ENCODE assay signal across 9 mouse cellular contexts in the genomic region with DNA sequence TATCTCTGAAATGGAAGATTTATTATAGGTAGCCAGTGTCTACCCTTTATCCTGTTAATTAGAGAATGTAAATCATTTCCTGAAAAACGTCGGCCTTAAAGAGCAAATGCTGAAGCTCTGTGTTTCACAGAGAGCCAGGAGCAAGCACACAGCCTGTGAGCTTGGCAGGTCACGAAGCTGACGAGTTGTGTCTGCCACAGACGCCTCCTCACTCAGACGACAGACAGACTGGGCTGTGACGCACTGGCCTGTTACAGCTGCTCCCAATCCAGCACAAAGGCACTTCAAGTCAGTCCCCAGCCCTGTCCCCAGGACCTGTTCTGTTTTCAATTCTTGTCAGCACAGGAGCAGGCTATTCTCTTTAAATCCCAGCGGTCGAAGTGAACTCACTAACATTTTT. TPM values are rescaled to one million over a fixed set of nuclear protein-coding genes. Genes with fewer than 3 reads are reported as not detected.
DNase-seq lines count a peak whose midpoint lies in the region; ATAC-seq and TF ChIP-seq lines count a peak whose summit lies in the region.
"Had no signal": no experiment of that assay in that cellular context is flagged by ENCODE, and none has a peak within 500 bp of the region (broad histone marks: within the 10 kb centered on the region; RNA-seq: fewer than 3 reads in every experiment).

No protein-coding gene starts in this region.

- intact Hi-C loops in gastrocnemius, postnatal 36 days (cut with DNase I), result no loop called here

- 36% methylated on average over 9 of the region's 9 CpGs for WGBS in hindbrain, embryonic 14.5 days
- WGBS in liver, embryonic 12.5 days (ENCODE audit: insufficient replicate concordance), result 59% methylated on average over 9 of the region's 9 CpGs
- WGBS in thymus, adult 2 months, result 88% methylated on average over 9 of the region's 9 CpGs

- H3K9me3 ChIP-seq in hindbrain, embryonic 14.5 days (ENCODE audit: control insufficient read depth, low read length), result no peaks in the 10 kb centered on the region
- no peaks in the 10 kb centered on the region for H3K9me3 ChIP-seq in liver, embryonic 12.5 days (replicated peaks)
- H3K9me3 ChIP-seq: liver, embryonic 15.5 days had no signal

- no peaks in the 10 kb centered on the region for H3K27me3 ChIP-seq in hindbrain, embryonic 14.5 days (ENCODE audit: control insufficient read depth, insufficient read depth, low read length)
- H3K27me3 ChIP-seq in liver, embryonic 12.5 days (replicated peaks), result no peaks in the 10 kb centered on the region
- H3K27me3 ChIP-seq in thymus, adult 2 months (ENCODE audit: control insufficient read depth, insufficient read depth, low read length), result no peaks in the 10 kb centered on the region
- H3K27me3 ChIP-seq: liver, embryonic 15.5 days had no signal

- no peaks in the 10 kb centered on the region for H3K4me1 ChIP-seq in hindbrain, embryonic 14.5 days (replicated peaks; ENCODE audit: control insufficient read depth, insufficient read depth, low read length)
- peaks cover 70% of the 10 kb centered on the region for H3K4me1 ChIP-seq in liver, embryonic 12.5 days
- no peaks in the 10 kb centered on the region for H3K4me1 ChIP-seq in thymus, adult 2 months (replicated peaks; ENCODE audit: control insufficient read depth, insufficient read depth, low read length)

- no peak for ATAC-seq in hindbrain, embryonic 14.5 days (ENCODE audit: low FRiP score)
- no peak for ATAC-seq in liver, embryonic 12.5 days

- 0 out of 2 replicates have a peak overlapping the region, but pooled peaks have one; percentile 10 for H3K9ac ChIP-seq in hindbrain, embryonic 14.5 days
- no peak overlapping the region for H3K9ac ChIP-seq in liver, embryonic 12.5 days
- H3K9ac ChIP-seq: liver, embryonic 15.5 days had no signal

- peak; percentile 17 for DNase-seq in Muller cell, postnatal 12 days (ENCODE audit: inconsistent ontology term)
- DNase-seq in brain, adult 2 months (ENCODE audit: low read depth, low spot score), result peak; percentile 73
- peak; percentile 32 for DNase-seq in hindbrain, embryonic 14.5 days (ENCODE audit: low spot score)
- no peak for DNase-seq in thymus, adult 2 months
- no peak for DNase-seq in spleen, adult 18-20 months
- no peak for DNase-seq in gastrocnemius, postnatal 36 days
- DNase-seq: thymus, postnatal 4 days had no signal

- H3K27ac ChIP-seq in hindbrain, embryonic 14.5 days, result peak overlapping the region; percentile 59
- H3K27ac ChIP-seq in liver, embryonic 12.5 days, result peak overlapping the region; percentile 42
- H3K27ac ChIP-seq in thymus, adult 2 months (ENCODE audit: control insufficient read depth, insufficient read depth, low read length), result no peak overlapping the region
- H3K27ac ChIP-seq: liver, embryonic 15.5 days had no signal

- no peak for TF ChIP-seq POLR2A in thymus, adult 2 months (IDR thresholded peaks at IDR 0.05; ENCODE audit: control insufficient read depth, extremely low read depth, insufficient read depth, low read length, poor library complexity)

- H3K36me3 ChIP-seq in hindbrain, embryonic 14.5 days (replicated peaks; ENCODE audit: control insufficient read depth, insufficient read depth), result no peaks in the 10 kb centered on the region
- H3K36me3 ChIP-seq in liver, embryonic 12.5 days, result peaks cover 48% of the 10 kb centered on the region
- no peaks in the 10 kb centered on the region; the same call in none of the 2 replicates for H3K36me3 ChIP-seq in thymus, adult 2 months (ENCODE audit: control insufficient read depth, insufficient read depth, low read length)

- no peak overlapping the region for H3K4me2 ChIP-seq in hindbrain, embryonic 14.5 days (replicated peaks)
- no peak overlapping the region for H3K4me2 ChIP-seq in liver, embryonic 12.5 days
- H3K4me2 ChIP-seq: liver, embryonic 15.5 days had no signal

- H3K4me3 ChIP-seq in hindbrain, embryonic 14.5 days (replicated peaks; ENCODE audit: low read length), result no peak overlapping the region
- no peak overlapping the region for H3K4me3 ChIP-seq in liver, embryonic 12.5 days
- H3K4me3 ChIP-seq in thymus, adult 2 months (ENCODE audit: control insufficient read depth, insufficient read depth, low read length), result no peak overlapping the region
- H3K4me3 ChIP-seq: liver, embryonic 15.5 days had no signal

- TF ChIP-seq CTCF in thymus, adult 2 months (IDR thresholded peaks at IDR 0.05; ENCODE audit: borderline replicate concordance, control insufficient read depth, extremely low read depth, insufficient read depth, low read length, poor library complexity), result no peak

RNA-seq across cellular contexts. Expression of a gene that starts 37.0 kb away (rescaled TPM):
- polyA plus RNA-seq in hindbrain, embryonic 14.5 days (2014; fragmentation: Nextera tagmentation; extraction: Ambion mirVana), result 69.4 and 70.2 TPM in 2 replicates
- 84.2 and 84.3 TPM in 2 replicates for polyA plus RNA-seq in liver, embryonic 12.5 days (2016; fragmentation: Nextera tagmentation; extraction: Ambion mirVana)
- polyA plus RNA-seq in thymus, adult 2 months (2012; rRNA removed), result 11.6 and 13.0 TPM in 2 replicates
- total RNA-seq in gastrocnemius, postnatal 36 days (2021), result 1 to 10 TPM; 6.2 to 7.4 TPM

RNA-seq across cellular contexts. Expression of a gene that starts 41.4 kb away (rescaled TPM):
- 0.88 and 1.2 TPM in 2 replicates for polyA plus RNA-seq in hindbrain, embryonic 14.5 days (2014; fragmentation: Nextera tagmentation; extraction: Ambion mirVana)
- 22.0 and 23.5 TPM in 2 replicates for polyA plus RNA-seq in liver, embryonic 12.5 days (2016; fragmentation: Nextera tagmentation; extraction: Ambion mirVana)
- polyA plus RNA-seq in thymus, adult 2 months (2012; rRNA removed), result 2.1 and 2.4 TPM in 2 replicates
- not detected for total RNA-seq in gastrocnemius, postnatal 36 days (2021)

Comparison
In these comparisons a context has a peak if more than half of its experiments do, and no peak if none do; other contexts are left out.
1. DNase-seq: peak in Muller cell, postnatal 12 days (single experiment), brain, adult 2 months (single experiment) and hindbrain, embryonic 14.5 days (single experiment); none in thymus, adult 2 months (single experiment), spleen, adult 18-20 months (0 of 2) and gastrocnemius, postnatal 36 days (0 of 2).